Mouse (Mus musculus): ENCODE measurements around the gene Aven.
"Not testable (repeated sequence)": the region's sequence is repeated elsewhere in the genome, so short reads cannot be mapped to it uniquely, and the experiment has no call there.

Aven gene

DNA sequence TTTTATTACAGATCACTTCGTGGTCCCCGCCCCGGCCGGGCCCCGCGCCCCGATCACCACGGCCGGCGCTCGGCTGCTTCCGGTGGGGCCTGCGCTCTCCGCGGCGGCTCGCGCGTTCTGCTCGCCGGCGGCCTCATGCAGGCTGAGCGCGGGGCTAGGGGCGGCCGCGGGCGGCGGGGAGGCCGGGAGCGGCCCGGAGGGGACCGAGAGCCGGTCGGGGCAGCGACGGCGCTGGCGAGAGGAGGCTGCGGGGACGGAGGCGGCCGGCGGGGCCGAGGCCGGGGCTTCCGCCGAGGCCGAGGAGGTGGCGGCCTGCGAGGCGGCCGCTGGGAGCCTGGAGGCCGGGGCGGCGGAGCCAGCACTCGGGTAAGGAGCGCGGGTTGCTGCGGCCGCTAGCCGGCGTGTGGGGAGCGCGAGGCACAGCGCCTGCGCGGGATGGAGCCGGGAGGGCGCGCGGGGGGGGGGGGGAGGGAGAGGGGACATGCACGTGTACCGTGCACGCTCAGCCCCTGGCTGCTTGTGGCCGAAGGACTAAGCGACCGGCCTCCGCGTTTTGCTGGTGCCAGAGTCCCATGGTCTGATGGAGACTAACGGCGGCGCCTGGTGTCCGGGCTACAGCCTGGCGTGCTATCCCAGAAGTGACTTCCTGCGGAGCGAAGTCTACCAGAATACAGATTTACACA lies at the start of gene Aven:
Aven (plus strand) TSS at position 109 of the 683 bp plus-strand sequence.
- peak; percentile 86 to 89 for DNase-seq

GRCm38 (mm10) chr2:112443491-112443890 lies 49.3 kb upstream of the Aven start:
- DNase-seq: no peak

DNA sequence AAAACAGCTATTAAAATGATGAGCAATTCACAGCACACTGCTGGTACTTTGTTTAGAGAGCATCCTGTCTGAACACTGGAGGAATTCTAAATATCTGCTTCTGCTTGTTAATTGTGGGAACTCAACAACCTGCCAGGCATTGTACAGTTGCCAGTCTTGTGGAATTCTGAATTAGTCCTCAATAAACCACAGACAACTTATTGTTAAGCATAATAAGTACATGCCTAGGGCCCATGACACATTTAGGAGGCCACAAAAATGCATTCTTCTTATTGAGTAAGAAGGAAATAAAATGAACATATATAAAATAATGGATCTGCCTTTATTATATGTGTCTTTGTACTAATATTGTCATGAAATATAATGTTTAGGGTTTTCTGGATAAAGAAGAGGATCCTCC lies 47.3 kb upstream of the Aven start:
- DNase-seq: no peak

DNA sequence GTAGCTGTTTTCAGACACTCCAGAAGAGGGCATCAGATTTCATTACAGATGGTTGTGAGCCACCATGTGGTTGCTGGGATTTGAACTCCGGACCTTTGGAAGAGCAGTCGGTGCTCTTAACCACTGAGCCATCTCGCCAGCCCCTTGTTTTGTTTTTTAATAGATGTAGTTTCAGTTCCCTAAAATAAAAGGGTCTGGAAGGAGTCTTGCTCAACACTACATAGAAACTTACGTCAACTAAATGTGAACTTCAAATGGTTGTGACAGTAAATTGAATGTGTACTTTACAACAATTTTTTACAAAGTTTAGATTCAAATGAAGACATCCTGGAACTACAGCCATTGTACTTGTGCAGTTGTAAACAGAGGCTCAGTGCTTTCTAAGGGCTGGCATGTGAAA lies 44.7 kb upstream of the Aven start:
- DNase-seq: not testable (repeated sequence)

DNA sequence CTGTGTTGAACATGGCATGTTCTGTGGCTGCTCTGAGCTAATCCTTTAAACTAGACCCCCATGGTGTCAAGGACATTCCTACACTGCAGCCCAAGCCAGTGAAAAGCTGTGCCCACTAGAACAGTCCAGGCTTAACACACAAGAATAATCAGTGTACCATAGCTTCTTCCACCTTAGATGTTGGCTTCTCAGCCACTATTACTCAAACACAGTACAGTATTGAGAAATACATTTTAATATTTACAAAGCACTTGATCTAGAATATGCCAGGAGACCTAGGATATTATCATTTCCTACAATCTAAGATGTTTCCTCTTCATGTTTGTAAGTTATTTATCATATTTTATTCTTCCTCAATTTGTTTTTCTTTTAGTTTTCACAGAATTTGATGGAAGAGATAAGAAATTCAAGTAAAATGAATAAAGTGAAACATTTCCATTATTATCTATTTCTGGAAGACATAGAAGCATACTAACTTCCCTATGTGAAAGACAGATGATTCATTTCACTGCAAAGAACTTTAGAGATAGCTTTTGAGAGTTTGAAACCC lies 44.2 kb upstream of the Aven start:
- no peak for DNase-seq

GRCm38 (mm10) chr2:112449597-112450296 lies 43.0 kb upstream of the Aven start:
- DNase-seq: peak; percentile 20 to 24

- not testable (repeated sequence) for DNase-seq
Measured at GRCm38 (mm10) chr2:112452513-112452912, 40.3 kb upstream of the Aven start.

DNA sequence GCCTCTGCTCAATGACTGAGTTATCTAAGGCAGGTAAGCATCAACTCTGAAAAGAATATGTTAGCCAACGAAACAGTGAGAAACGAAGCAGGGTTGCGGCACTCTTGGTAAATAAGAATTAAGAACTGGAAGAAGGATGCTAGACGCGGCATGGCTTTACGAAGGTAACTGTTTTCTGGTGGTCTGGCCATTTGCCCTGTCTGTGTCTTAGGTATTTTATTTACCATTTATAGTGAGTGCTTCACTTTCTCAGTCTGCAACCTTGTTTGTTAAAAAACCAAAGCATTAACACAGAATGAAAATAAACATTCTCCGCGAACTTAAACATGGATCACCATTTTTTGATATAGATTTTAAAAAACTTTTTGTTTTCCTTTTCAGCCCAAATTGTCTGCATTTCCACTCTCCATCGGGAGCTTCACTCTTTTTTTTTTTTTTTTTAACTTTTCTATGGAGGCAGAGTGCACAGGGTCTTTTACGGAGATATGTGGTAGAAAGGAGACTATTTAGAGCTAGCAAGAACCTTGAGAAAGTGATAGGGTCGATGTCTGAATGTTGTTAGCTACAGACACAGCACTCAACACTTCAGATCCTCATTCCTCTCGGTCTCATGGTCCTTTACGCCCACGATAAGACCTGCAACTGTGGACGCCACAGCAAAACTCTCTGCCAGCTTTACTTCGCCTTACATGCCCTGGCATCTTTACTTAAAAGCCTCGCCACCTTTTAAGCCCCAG lies 38.5 kb upstream of the Aven start:
- no peak for DNase-seq

DNA sequence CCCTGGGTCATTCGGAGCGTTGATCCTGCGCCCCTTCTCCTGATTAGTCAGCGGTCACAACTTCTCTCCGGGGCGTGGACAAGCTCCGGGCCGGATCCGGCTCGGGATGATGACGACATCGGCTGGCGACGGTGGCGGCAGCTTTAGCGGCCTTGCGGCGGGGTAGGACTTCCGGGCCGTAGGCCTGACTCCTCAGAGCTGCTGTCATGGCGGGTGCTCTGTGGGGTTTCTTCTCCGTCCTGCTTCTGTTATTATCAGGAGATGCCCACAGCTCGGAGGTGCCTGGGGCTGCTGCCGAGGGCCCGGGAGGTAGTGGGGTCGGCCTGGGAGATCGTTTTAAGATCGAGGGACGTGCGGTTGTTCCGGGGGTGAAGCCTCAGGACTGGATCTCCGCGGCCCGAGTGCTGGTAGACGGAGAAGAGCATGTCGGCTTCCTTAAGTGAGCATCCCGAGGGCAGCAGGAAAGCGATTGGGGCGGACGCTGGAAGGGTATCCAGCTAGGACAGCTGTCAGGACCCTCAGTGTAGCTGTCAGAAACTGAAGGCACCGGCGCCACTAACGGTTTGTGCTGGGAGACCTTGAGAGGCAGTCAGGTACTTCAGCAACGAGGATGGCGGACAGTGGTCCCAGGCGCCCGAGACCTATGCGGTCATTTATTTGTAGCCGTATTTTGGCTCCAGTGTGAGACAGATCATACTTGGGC lies 37.8 kb upstream of the Aven start, which contains the start of gene Emc7:
Emc7 (plus strand) TSS at position 136 of the 703 bp plus-strand sequence.
- peak; percentile 98 to 99 for DNase-seq

DNA sequence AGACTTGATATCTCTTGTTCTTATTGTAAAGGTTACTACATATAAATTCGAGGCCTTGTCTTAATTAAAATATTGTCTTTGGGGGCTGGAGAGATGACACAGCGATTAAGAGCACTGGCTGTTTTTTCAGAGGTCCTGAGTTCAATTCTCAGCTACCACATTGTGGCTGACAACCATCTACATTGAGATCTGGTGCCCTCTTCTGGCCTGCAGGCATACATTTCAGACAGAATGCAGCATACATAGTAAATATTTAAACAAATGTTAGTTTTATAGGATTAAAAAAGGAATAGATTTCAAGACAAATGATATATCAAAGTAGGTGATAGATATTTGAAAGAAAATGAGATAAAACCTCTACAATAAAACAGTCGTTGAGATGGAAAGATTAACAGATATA lies 32.2 kb upstream of the Aven start:
- no peak for DNase-seq

- DNase-seq: no peak
Measured at GRCm38 (mm10) chr2:112469542-112469941, 23.2 kb upstream of the Aven start.

DNA sequence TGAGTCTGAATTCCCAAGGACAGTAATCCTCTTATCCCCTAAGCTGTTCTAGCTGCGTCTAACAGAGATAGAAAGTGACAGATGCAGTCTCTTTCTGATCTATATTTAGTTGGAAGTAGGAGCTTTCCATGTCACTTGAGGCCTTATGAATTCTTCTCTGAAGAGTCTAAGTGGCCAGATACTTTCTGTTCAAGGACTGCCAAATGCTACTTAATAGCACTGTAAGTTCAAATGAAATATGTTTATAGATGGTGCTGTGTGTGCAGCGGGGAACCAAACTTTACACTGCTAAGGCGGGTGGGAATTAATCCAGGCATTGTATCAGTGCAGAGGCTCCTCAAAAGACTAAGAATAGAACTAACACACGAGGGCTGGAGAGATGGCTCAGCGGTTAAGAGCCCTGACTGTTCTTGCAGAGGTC lies 21.8 kb upstream of the Aven start:
- no peak for DNase-seq

DNA sequence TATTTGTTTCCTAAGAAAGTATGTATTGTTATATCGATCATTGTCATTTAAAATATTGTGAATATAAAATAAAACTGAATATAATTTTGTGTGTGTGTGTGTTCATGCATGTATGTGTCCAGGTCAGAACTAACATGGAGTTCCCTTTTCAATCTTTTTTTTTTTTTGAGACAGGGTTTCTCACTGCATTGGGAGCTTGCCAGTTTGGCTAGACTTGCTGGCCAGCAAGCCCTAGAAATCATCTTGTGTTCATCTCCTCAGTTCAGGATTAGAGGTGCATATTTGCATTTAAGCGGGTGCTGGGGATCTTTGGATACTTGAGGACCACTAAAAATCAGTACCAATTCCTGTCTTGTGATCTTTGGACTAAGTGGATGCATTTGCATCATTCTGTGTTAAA lies 20.7 kb upstream of the Aven start:
- peak in 1 of 2 experiments; percentile 19 for DNase-seq

DNA sequence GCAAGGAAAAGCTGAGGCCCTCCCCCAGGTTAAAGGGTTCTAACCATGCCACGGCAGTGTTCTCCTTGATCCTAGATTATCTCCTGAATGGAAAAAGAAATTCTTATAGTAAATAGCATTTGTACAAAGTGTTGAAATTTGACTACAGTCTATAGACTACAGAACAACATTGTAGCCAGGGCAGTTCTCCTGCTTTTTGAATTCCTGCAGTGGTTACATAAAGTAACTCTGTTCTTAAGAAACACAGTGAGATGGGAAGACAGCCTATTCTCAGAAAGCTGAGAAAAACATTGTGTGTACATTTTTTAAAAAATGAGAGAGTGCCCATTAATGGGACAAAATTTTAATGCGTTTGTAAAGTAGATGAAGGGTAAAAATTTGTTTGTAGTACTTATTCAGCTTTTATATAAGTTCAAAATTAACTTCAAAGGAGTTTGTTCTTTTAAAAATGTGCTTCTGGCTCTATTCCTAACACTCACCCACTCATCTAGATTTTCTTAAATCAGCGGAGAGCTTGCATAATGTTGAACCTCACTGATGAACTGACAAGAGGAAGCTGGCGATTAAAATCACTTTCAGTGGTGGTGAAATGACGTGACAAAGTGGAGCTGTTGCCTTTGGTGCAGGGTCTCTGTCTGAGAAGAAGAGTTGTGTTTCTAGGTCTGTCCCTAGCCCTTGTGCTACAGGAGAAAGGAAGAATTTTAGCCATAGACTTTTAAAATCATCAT lies 17.6 kb upstream of the Aven start:
- DNase-seq: no peak

GRCm38 (mm10) chr2:112476554-112476953 lies 16.2 kb upstream of the Aven start:
- no peak for DNase-seq

GRCm38 (mm10) chr2:112480669-112481068 lies 12.1 kb upstream of the Aven start, which contains the start of gene Chrm5:
Chrm5 (minus strand) TSS chr2:112480769.
- DNase-seq: no peak

DNA sequence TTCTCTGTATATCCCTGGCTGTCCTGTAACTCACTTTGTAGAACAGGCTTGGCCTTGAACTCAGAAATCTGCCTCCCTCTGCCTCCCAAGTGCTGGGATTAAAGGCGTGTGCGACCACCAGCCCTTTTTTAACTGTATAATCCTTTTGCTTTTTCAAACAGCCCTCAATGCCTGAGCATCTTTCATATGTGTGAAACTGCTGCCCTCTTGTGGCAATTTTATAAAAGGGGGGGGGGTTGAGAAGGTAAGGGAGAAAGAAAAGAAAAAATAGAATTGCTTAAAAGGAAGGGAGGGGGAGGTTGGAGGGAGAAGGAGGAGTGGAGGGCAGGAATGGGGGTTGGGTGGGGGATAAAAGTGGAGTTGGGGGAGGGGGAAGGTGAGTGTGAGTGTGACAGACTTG lies 11.2 kb upstream of the Aven start:
- peak in 1 of 2 experiments; percentile 24 for DNase-seq

DNA sequence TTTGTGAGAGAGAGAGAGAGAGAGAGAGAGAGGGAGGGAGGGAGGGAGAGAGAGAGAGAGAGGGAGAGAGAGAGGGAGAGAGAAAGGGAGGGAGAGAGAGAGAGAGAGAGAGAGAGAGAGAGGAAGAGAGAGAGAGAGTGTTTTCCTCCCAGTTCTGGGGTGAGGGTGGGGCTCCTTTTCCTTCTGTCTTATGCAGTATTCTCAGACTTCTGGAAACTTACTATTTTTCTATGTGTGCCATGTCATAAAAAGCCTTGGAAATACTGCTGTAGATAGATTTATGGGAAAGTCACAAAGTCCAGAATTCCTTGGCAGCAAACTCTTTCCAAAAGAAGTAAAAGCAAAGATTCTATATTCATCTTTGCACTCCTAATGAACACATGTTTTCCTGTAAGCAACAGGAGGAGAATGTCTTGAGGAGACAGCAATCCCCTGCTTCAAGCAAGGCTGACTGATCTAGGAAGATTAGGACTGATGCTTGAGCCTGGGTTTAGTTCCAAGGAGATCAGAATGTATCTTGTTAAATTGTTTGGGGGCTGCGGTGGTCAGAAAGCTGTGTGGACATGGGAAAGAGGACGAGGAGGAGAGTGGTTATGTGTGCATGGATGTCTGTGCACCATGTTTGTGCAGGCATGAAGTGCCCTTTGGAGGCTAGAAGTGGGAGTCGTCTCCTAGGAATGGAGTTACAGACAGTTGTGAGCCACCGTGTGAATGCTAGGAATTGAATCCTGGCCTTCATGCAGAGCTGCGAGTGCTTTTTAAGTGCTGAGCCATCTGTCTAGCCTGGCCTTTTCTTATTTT lies 10.0 kb upstream of the Aven start:
- no peak for DNase-seq

DNA sequence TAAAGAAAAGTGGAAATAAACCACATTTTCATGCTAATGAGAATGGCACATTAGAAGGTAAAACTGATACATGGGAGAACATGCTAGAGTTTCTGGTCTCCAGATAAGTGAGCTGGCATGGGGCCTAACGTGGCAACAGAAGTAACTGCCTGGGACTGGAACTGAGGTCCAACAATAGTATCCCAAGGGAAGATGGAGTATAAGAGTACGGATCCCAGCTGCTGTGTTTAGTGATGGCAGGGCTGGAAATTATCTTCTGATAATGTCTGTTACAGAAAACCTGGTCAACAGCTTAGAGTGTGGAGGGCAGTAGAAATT lies 9.5 kb upstream of the Aven start:
- DNase-seq: no peak

DNA sequence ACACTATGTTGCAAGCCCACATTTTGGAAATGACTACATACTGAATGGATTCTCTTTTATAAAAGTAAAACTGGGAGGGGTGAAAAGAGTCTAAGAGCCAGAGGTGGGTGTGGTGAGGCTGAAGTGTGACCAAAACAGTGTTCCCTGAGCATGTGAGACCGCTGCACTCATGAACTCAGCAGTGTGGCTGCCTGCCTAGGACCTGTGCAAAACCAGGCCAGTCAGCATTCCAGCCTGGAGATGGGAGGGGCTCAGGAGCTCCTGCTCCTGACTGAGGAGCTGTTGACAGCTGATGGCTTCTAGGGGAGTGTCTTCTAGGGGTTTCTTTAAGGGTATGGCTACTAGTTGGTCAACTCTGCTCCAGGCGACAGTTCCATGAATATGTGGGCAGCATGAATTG lies 7.9 kb upstream of the Aven start:
- no peak for DNase-seq
